Mouse (Mus musculus): ENCODE measurements at regions not wholly inside any gene's neighbourhood (a gene's known extent, or its start where the extent isn't known, plus 50 kb on each side); places are given as distances from the start of the nearest gene placed in this dataset.
A peak's percentile ranks its signal among the peaks of the same experiment; 100 is the strongest.
"Not testable (repeated sequence)": the region's sequence is repeated elsewhere in the genome, so short reads cannot be mapped to it uniquely, and the experiment has no call there.

DNA sequence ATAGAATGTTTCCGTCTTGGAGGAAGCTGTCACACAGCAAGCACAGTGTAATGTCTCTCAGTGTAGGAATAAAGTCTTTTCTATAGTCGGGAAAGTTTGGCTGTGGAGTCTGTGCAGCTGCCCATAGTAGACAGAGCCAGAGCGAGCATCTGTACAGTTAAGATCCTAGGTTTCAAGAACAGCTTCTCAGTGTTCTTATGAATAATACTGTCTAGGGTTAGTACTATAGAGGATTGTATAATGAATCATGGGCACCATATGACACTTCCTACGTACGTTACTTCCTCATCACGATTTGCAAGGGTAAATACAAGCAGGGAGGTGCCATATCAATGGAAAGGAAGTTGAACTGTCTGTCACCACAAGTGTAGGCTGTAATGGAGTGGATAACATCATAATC, 645.6 kb upstream of the Negr1 start:
- Histone ChIP-seq H3K4me2 (no peak overlapping the region), H3K9ac (ENCODE audit: low read depth, low read length) (no peak overlapping the region), H3K27me3 (replicated peaks; ENCODE audit: control insufficient read depth, insufficient read depth, low read length) (no peaks in the 10 kb centered on the region), H3K36me3 (ENCODE audit: control insufficient read depth, insufficient read depth, low read length) (no peaks in the 10 kb centered on the region), H3K4me3 (ENCODE audit: low read depth, low read length) (no peak overlapping the region), H3K9me3 (ENCODE audit: control insufficient read depth, low read length) (no peaks in the 10 kb centered on the region), H3K27ac (ENCODE audit: low read depth, low read length) (no peak overlapping the region), H3K4me1 (replicated peaks; ENCODE audit: control insufficient read depth, insufficient read depth, low read length) (no peaks in the 10 kb centered on the region)
- WGBS, result 74% methylated on average over 6 of the region's 6 CpGs
- DNase-seq (ENCODE audit: low spot score) (no peak), ATAC-seq (replicated peaks; ENCODE audit: low FRiP score) (no peak)

DNA sequence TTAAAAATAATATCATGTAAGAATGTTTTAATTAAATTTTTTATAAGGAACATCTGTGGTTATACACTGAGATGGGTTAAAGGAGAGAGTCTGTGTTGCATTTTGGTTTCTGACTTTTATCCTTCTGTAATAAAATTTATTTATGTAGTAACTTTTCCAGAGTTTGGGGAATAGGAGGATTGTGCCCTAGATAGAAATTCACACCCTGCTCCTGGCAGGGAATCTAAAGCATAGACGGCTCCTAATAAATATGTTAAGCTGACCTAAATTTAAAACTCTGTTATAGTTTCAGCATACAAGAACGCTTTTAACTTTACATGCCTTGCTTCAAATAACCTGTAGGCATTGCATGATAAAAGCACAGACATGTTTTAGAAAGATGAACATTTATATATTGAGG, 618.7 kb upstream of the Negr1 start:
- ATAC-seq (replicated peaks; ENCODE audit: low FRiP score) (no peak), DNase-seq (ENCODE audit: low spot score) (no peak)
- 71% methylated on average over 2 of the region's 2 CpGs for WGBS
- no peak overlapping the region for H3K4me3 ChIP-seq (ENCODE audit: low read depth, low read length)
- H3K4me1 ChIP-seq (replicated peaks; ENCODE audit: control insufficient read depth, insufficient read depth, low read length), result no peaks in the 10 kb centered on the region
- H3K27me3 ChIP-seq (replicated peaks; ENCODE audit: control insufficient read depth, insufficient read depth, low read length), result no peaks in the 10 kb centered on the region
- H3K9me3 ChIP-seq (ENCODE audit: control insufficient read depth, low read length), result no peaks in the 10 kb centered on the region
- H3K4me2 ChIP-seq, result no peak overlapping the region
- no peaks in the 10 kb centered on the region for H3K36me3 ChIP-seq (ENCODE audit: control insufficient read depth, insufficient read depth, low read length)
- no peak overlapping the region for H3K9ac ChIP-seq (ENCODE audit: low read depth, low read length)
- H3K27ac ChIP-seq (ENCODE audit: low read depth, low read length), result no peak overlapping the region

DNA sequence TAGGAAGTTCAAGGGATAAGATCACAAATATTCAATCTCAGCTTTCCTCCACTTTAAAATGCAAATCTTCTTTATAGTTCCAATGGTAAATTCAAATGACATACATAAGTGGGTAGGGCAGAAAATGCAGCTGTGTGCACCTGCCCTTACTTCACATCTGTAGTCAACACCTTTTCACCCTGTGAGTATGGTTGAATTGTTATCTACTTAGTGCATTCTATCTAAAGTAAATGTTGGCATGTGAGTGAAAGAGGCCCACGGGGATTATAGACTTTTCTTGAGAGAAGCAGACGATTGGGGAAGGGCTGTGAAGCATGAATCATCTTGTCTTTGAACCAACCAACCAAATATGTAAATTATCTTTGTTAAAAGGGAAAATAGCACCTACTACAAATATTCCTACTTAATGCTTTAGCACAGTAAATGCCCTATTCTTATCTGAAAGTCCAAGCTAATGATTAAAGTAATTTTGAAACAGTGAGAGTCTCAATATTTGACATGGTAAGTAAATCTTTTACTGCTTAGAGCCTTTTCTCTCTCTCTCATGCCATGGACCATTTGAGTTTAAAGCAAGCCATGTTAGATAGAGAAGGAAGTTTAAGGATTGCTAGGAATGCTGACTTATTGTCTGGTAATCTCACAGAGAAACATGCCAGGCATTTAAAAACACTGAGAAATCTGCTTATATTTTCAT, 617.4 kb upstream of the Negr1 start:
- WGBS, result 62% methylated on average over 2 of the region's 2 CpGs
- H3K36me3 ChIP-seq (ENCODE audit: control insufficient read depth, insufficient read depth, low read length), result no peaks in the 10 kb centered on the region
- H3K4me1 ChIP-seq (replicated peaks; ENCODE audit: control insufficient read depth, insufficient read depth, low read length), result no peaks in the 10 kb centered on the region
- no peak overlapping the region for H3K9ac ChIP-seq (ENCODE audit: low read depth, low read length)
- DNase-seq (ENCODE audit: low spot score), result no peak
- H3K27ac ChIP-seq (ENCODE audit: low read depth, low read length), result no peak overlapping the region
- ATAC-seq (replicated peaks; ENCODE audit: low FRiP score), result no peak
- no peaks in the 10 kb centered on the region for H3K27me3 ChIP-seq (replicated peaks; ENCODE audit: control insufficient read depth, insufficient read depth, low read length)
- H3K9me3 ChIP-seq (ENCODE audit: control insufficient read depth, low read length), result no peaks in the 10 kb centered on the region
- H3K4me2 ChIP-seq, result no peak overlapping the region
- H3K4me3 ChIP-seq (ENCODE audit: low read depth, low read length), result no peak overlapping the region

DNA sequence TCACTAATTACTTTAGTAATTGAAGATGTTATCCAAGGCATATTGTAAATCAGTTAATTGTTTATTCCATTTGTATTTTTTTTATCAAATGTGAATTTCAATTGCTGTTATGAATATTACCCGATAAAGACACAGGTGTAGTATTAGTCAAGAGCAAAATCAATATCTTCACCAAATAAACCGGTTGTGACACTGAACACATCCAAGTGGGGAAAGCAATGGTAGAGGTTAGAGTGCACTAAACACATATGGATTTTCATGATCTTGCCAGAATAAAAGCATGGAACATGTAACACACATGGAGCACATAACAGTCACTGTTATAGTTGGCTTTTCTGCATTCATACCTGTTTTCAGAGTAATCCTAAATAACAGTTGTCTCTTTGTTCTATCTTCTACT, 616.4 kb upstream of the Negr1 start:
- H3K27ac ChIP-seq (ENCODE audit: low read depth, low read length), result no peak overlapping the region

DNA sequence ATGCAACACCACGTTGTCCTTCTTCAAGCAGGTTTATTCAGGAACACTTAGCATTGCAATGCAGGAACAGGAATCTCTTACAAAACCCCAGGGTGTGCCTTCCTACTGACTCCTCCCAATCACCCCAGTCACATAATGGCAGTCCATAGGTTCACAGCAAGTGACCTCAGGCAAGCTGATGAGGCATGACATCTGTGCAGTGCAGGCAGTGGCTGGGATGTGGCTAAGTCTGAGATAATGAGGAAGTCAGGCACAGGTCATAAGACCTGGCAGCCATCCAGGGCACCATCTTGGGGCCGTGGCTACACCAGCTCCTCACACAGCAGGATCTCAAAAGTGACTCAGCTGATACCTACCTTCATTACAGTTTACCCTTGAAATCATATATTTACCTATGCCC, 599.1 kb upstream of the Negr1 start:
- not testable (repeated sequence) for H3K36me3 ChIP-seq (ENCODE audit: control insufficient read depth, insufficient read depth, low read length); H3K9ac ChIP-seq (ENCODE audit: low read depth, low read length); DNase-seq (ENCODE audit: low spot score); H3K4me1 ChIP-seq (replicated peaks; ENCODE audit: control insufficient read depth, insufficient read depth, low read length); H3K27ac ChIP-seq (ENCODE audit: low read depth, low read length); ATAC-seq (replicated peaks; ENCODE audit: low FRiP score); H3K4me3 ChIP-seq (ENCODE audit: low read depth, low read length); H3K4me2 ChIP-seq; H3K27me3 ChIP-seq (replicated peaks; ENCODE audit: control insufficient read depth, insufficient read depth, low read length); H3K9me3 ChIP-seq (ENCODE audit: control insufficient read depth, low read length)
- 42% methylated on average over 2 of the region's 2 CpGs for WGBS

More for the DNA sequence above, 616.4 kb upstream of the Negr1 start:
- Histone ChIP-seq H3K27me3 (replicated peaks; ENCODE audit: control insufficient read depth, insufficient read depth, low read length) (no peaks in the 10 kb centered on the region), H3K9ac (ENCODE audit: low read depth, low read length) (no peak overlapping the region), H3K4me1 (replicated peaks; ENCODE audit: control insufficient read depth, insufficient read depth, low read length) (no peaks in the 10 kb centered on the region), H3K4me2 (no peak overlapping the region), H3K9me3 (ENCODE audit: control insufficient read depth, low read length) (no peaks in the 10 kb centered on the region), H3K36me3 (ENCODE audit: control insufficient read depth, insufficient read depth, low read length) (no peaks in the 10 kb centered on the region), H3K4me3 (ENCODE audit: low read depth, low read length) (no peak overlapping the region)
- WGBS, result 83% methylated on average over 2 of the region's 2 CpGs
- DNase-seq (ENCODE audit: low spot score) (no peak), ATAC-seq (replicated peaks; ENCODE audit: low FRiP score) (no peak)

DNA sequence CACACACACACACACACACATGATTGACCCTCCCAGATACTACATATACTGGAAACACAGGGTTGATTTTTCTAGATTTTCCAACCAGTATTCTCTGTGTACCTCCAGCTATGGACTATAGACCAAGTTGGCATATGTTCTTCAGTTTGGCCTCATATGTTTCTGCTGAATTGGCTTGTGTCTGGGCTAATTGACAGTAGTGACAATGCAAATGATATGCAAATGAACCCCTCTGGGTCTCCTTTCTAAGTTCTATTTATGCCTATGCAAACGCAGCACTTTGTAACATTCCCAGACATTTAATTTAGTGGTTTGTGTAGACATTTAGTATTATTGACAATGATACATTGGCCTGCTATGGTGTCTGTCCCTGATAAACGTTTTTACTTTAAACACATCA, 582.0 kb upstream of the Negr1 start:
- 56% methylated on average over 2 of the region's 2 CpGs for WGBS
- DNase-seq (ENCODE audit: low spot score), result no peak
- H3K9me3 ChIP-seq (ENCODE audit: control insufficient read depth, low read length), result no peaks in the 10 kb centered on the region
- H3K27me3 ChIP-seq (replicated peaks; ENCODE audit: control insufficient read depth, insufficient read depth, low read length), result no peaks in the 10 kb centered on the region
- H3K4me3 ChIP-seq (ENCODE audit: low read depth, low read length), result no peak overlapping the region
- H3K4me1 ChIP-seq (replicated peaks; ENCODE audit: control insufficient read depth, insufficient read depth, low read length), result no peaks in the 10 kb centered on the region
- no peak overlapping the region for H3K4me2 ChIP-seq
- H3K27ac ChIP-seq (ENCODE audit: low read depth, low read length), result no peak overlapping the region
- H3K9ac ChIP-seq (ENCODE audit: low read depth, low read length), result no peak overlapping the region
- no peak for ATAC-seq (replicated peaks; ENCODE audit: low FRiP score)
- H3K36me3 ChIP-seq (ENCODE audit: control insufficient read depth, insufficient read depth, low read length), result no peaks in the 10 kb centered on the region

DNA sequence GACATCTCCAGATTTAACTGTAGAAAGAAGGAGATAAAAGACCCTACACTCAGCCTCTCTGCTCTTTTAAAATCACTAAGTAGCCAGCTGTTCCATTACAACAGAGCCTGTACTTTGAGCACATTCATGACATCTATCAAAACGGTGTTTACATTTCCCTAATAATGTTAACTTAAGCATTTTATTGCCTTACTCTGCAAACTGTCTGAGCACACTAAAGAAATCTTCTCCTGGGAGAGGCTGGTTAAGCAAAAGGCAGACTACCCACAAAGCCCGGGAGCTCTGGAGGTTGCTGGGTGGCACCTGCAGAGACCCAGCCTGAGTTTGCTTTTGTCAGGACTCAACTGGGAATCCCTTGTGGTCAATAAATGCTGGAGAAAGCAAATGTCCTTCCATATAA, 567.5 kb upstream of the Negr1 start:
- ATAC-seq (replicated peaks; ENCODE audit: low FRiP score) (no peak), DNase-seq (ENCODE audit: low spot score) (peak; percentile 31)
- Histone ChIP-seq H3K4me2 (no peak overlapping the region), H3K9me3 (ENCODE audit: control insufficient read depth, low read length) (no peaks in the 10 kb centered on the region), H3K36me3 (ENCODE audit: control insufficient read depth, insufficient read depth, low read length) (no peaks in the 10 kb centered on the region), H3K4me1 (replicated peaks; ENCODE audit: control insufficient read depth, insufficient read depth, low read length) (no peaks in the 10 kb centered on the region), H3K27ac (ENCODE audit: low read depth, low read length) (no peak overlapping the region), H3K27me3 (replicated peaks; ENCODE audit: control insufficient read depth, insufficient read depth, low read length) (no peaks in the 10 kb centered on the region), H3K9ac (ENCODE audit: low read depth, low read length) (no peak overlapping the region), H3K4me3 (ENCODE audit: low read depth, low read length) (no peak overlapping the region)
- 54% methylated on average over 2 of the region's 2 CpGs for WGBS

DNA sequence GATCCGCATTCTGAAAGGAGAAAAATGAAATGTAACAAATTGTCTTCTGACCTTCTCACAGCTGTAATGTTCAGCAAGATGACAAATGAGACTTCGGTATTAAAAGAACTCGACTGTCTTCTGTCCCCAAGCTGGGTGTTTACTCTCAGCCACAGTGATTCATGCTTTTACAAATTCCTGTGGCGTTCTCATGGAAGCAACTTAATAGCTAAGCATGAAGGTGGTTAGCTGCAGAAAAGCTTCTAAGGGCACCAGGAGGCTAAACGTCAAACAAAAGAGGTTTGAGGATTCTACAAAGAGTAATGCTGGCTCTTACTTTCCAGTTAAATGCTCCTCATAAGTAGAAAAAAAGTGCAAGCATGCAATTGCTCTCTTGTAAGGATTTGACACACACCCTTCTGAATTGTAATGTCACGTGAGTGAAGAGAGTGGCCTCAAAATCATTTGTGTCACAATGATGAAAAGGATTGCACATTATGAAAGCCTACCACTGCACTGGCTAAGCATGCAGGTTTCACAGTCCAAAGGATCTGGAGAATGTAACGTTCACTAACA, 543.8 kb upstream of the Negr1 start:
- WGBS, result 68% methylated on average over 7 of the region's 7 CpGs
- Histone ChIP-seq H3K27me3 (replicated peaks; ENCODE audit: control insufficient read depth, insufficient read depth, low read length) (no peaks in the 10 kb centered on the region), H3K9ac (ENCODE audit: low read depth, low read length) (no peak overlapping the region), H3K9me3 (ENCODE audit: control insufficient read depth, low read length) (no peaks in the 10 kb centered on the region), H3K27ac (ENCODE audit: low read depth, low read length) (no peak overlapping the region), H3K4me3 (ENCODE audit: low read depth, low read length) (no peak overlapping the region), H3K4me1 (replicated peaks; ENCODE audit: control insufficient read depth, insufficient read depth, low read length) (no peaks in the 10 kb centered on the region), H3K36me3 (ENCODE audit: control insufficient read depth, insufficient read depth, low read length) (no peaks in the 10 kb centered on the region), H3K4me2 (no peak overlapping the region)
- DNase-seq (ENCODE audit: low spot score) (no peak), ATAC-seq (replicated peaks; ENCODE audit: low FRiP score) (no peak)

DNA sequence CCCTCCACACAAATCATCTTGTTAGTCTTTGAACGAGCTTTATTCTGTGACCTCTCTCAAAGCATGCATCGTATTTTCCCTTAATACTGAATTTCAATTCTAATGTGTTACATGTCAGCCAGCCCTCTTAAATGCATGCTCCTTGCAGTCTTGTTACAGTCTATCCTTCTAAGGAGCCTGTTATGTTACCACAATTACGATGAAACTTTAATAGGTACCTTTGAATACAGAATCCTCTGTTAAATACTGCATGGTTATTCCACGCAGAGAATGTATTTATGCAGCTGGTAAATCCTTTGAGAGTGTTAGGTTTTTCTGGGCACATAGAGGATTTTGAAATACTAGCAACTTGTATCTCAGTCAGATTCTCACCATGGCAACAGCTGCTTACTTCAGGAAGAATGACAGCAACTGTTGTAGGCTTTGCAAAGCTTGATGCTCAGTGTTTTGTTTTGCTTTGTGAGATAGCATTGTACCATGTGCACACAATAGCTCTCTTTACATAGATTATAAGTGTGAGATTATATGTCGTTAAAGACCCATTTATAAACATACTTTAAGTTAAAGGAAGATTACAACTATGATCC, 532.9 kb upstream of the Negr1 start:
- no peak for ATAC-seq (replicated peaks; ENCODE audit: low FRiP score)
- no peak overlapping the region for H3K4me3 ChIP-seq (ENCODE audit: low read depth, low read length)
- no peaks in the 10 kb centered on the region for H3K36me3 ChIP-seq (ENCODE audit: control insufficient read depth, insufficient read depth, low read length)
- no peak overlapping the region for H3K27ac ChIP-seq (ENCODE audit: low read depth, low read length)
- no peaks in the 10 kb centered on the region for H3K4me1 ChIP-seq (replicated peaks; ENCODE audit: control insufficient read depth, insufficient read depth, low read length)
- 75% methylated on average over 5 of the region's 5 CpGs for WGBS
- no peaks in the 10 kb centered on the region for H3K9me3 ChIP-seq (ENCODE audit: control insufficient read depth, low read length)
- no peak for DNase-seq (ENCODE audit: low spot score)
- no peaks in the 10 kb centered on the region for H3K27me3 ChIP-seq (replicated peaks; ENCODE audit: control insufficient read depth, insufficient read depth, low read length)
- no peak overlapping the region for H3K4me2 ChIP-seq
- H3K9ac ChIP-seq (ENCODE audit: low read depth, low read length), result no peak overlapping the region
